Mouse (Mus musculus): Measurements from ENCODE around the gene Ralgapb. TPM values are rescaled to one million over a fixed set of nuclear protein-coding genes. Genes with fewer than 3 reads are reported as not detected.
"Not testable (repeated sequence)": the region's sequence is repeated elsewhere in the genome, so short reads cannot be mapped to it uniquely, and the experiment has no call there.

Gene Ralgapb
- polyA plus RNA-seq (2012; rRNA removed) = 30.9 and 31.8 TPM in 2 replicates

DNA sequence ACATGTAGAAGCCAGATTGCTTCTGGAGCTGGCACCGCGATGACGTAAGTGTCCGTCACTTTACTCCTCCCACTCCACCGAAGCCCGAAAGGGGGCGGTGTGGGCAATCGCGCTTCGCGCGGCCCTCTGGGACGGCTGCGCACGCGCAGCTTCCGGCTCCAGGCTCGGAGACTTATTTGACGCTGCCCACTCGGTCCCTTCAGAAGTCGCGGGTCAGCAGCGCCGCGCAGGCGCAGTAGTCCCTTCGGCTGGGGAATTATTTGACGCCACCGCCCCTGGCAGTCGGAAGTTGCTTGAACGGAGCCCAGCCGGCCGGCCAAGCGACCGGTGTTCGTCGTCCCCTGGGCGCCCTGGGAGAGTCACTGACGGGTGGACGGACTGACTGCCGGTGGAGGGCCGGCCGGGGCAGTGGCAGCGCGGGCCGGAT is at the start of gene Ralgapb:
Gene Ralgapb (plus strand): TSS at position 254 of the 427 bp plus-strand sequence.
- DNase-seq (ENCODE audit: low read depth) = peak; percentile 50

DNA sequence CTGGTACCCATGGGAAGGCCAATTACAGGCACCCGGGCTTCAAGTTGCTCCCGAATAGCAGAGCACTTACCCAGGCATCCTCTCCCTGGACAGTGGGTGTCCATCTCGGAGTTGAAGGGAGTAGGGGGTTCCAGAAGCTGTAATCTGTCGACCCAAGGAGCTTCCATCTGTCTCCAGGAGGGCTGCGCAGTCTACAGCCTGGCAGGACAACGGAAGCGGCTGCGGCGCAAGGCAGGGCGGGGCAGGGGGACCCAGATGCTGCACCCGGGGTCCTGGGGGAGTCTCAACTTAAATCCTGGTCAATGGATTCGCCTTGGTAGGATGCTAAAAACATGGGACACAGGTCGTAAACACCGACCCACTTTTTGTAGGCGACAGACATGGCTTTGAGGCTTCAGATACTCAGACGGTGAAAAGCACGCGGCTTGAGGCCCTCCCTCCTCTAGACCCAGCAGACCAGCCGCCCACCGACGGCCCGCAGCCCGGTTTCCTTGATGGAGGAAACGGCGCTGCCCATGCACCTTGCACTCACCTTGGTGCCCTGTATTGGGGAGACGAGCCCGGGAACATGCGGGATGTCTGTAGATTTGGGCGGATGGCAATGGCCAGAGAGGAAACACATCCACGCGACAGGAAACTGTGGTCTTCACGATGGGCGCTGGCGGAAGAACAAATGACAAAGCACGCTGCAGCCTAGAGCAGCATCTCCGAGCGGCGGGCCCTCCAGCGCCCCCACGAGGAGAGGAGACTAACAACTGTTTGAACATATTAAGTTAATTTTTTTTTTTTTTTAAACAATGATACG is 48.6 kb upstream of the Ralgapb start:
- no peak for DNase-seq (ENCODE audit: low read depth)

DNA sequence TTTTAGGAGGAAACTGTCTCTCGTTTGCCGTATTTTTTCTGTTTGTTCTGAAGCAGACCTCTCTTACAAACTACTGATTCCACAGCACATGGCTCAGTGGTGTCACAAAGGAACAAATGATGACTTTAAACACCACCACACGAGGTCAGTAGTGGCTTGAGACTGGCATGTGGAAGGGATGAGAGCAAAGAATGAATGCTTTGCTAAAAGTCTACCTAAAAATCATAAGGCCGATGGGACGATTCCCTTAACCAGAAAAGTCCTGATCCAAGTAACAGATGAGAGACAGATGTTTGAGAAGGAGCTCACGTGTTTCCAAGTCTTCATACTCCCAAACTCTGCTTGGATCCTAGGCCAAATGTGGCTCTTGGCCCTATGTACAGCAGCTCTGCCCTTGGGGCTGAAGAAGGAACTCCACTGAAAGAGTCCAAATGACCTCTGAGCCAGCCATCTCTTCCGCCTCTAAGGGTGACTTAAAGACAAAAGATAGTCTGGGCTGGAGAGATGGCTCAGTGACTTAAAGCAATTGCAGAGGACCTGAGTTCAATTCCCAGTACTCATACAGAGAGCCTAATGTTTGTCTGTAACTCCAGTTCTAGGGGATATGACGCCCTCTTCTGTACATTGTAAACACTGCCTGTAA is 47.8 kb upstream of the Ralgapb start:
- no peak for DNase-seq (ENCODE audit: low read depth)

DNA sequence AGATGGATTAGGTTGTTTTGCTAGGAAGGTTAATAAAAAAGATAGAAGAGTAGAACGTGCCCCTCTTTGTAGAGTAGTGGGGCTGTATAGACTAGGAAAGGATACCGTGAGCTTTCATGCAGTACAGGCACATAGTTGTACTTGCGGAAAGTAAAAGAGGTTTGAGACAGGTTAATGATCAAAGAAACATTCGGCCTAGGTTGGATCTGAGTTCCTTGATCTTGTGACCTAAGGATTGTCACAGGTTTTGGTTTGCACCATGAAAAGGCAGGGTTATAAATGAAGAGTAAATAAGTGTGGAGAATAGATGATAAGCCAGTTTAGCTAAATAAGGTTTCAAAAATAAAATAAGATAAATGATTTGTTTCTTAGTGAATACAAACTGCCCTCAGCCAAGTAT is 45.5 kb upstream of the Ralgapb start:
- no peak for DNase-seq (ENCODE audit: low read depth)

DNA sequence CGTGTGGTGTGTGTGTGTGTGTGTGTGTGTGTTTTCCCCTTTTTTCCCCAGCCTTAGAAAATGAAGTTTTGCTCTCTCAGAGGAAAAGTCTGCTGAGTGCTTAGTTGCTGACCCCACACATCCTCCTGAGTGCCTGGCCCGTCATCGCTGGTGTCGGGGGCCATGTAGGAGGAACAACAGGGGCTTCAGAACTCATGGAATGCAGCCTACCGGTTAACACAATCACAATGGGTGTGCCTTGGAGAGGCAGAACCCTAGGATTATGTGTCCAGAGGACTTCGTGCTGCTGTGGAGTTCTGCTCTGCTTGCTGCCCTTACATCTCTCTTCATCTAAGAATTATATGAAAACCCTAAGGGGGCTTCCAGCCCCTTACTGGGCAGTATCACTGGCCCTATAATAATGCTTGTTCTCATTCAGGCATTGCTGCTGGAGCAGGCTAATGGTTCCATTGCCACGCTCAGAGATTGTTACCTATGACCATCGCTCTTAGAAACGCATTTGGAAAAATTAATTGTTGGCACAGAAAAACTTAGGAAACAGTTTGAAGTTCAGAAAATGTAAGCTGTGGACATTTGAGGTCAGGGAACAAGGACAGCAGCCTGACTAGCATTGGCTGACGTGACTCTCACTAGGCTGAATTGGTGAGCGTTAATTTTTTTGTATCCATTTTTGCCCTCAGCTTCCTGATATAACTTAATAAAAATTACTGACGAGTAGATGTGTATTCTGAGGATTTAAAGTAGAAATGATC is 44.4 kb upstream of the Ralgapb start:
- DNase-seq (ENCODE audit: low read depth) = no peak

DNA sequence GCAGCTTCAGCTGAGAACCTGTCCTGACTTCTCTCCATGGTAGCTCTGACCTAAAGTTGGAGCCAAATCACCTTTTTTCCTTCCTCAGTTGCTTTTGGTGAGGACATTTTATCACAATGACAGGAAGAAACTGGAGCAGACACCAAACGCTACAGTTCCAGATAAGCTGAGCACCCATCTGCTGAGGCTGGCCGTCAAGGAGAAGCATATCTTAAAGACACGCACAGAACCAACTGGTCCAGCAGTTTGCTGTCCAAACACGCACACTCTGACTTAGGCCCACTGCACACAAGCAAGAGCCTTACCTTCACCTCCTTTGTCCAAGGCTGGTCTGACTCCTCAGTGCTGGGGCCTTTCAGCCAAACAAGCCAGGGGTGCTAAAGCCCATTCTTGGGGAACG is 42.0 kb upstream of the Ralgapb start:
- no peak for DNase-seq (ENCODE audit: low read depth)

DNA sequence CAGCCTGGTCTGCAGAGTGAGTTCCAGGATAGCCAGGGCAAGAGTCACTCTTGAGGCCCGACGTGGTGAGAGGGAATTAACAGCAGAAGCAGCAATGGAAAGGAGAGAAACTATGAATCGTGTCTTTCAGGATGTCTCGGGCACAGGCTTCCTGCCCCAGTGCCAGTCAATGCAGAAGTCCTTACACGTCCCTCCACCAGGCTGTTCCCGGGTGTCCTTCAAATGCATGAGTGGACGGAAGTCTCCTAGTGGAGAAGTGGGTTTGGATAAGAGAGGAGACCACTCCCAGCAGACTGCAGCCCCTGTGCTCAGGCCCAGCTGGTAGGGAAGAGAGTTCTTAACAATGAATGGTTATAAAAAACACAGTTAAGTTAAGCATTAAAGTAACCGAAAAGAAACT is 41.3 kb upstream of the Ralgapb start:
- DNase-seq (ENCODE audit: low read depth) = no peak

DNA sequence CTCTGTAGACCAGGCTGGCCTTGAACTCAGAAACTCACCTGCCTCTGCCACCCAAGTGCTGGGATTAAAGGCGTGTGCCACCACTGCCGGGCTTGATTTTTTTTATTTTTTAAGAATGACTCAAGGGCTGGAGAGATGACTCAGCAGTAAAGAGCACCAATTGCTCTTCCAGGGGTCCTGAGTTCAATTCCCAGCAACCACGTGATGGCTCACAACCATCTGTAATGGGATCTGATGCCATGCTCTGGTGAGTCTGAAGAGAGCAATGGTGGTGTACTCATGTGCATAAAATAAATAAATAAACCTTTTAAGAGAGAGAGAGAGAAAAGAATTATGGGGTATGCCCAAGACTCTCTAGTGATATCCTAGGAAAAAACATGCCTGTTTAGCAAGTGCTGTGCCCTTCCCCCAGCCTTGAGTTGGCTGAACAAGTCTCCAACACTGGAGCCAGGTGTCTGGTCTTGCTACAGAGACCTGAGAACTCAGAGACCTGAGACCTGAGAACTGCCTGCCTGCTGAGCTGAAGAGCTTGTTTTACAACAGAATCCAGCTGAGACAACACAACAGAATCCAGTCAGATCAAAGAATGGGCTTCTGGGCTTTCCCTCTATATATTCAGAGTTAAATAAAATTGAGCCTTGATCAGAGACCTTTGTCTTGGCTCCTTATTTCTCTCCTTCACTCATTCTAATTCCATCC is 40.0 kb upstream of the Ralgapb start:
- DNase-seq (ENCODE audit: low read depth) = no peak

DNA sequence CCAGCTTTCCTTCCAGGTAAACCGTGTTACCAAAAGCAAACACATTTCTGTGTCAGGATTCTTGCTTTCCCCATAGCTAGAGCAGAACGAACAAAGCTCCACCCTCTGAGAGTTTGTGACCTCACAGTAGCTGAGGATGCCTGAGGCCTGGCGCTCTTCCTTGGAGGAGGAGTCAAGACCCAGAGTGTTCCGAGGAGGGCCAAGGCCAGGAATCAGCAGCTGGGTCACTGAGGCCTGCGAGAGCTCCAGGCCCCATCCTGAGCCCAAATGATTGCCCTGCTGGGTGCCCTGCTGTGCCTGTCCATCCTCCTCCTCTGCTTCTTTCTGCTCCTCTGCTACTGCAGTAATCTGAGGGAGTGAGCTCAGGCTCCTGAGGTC is 39.5 kb upstream of the Ralgapb start:
- DNase-seq (ENCODE audit: low read depth) = no peak

DNA sequence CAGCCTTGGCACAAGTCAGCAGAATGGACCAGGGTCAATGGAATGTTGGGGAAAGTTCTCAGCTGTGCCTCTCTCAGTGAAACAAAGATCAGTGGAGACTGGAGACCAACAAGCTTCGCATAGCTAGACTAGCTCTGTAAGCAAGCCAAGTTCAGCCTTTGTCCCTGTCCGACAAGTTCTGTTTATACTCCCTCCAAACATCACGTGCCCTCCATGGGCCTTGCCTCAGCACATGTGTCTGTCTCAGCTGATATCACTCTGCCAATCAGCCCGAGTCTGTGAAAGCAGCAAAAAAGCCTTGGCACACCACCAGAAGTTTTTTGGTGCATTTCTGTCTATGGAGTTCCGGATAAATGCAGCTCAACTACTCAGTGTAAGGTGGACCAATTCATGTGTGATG is 36.6 kb upstream of the Ralgapb start:
- DNase-seq (ENCODE audit: low read depth) = no peak

DNA sequence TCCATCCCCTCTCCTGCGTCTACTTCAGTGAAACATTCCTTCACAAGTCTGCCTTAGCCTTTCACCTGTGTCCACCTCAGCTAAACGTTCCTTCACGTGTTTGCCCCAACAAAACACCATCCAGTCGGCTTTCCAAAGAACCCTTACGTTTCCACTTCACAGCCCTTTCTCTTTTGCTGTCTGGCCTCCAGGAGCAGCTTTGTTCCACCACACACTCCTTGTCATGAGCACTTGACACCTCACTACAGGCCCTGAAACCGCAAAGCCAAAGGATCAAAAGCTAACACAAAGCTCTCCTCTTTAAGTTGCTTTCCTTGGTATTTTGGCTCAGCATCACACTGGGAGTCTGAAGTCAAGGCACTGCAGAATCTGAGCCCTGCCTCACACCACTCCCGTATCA is 36.1 kb upstream of the Ralgapb start:
- no peak for DNase-seq (ENCODE audit: low read depth)

DNA sequence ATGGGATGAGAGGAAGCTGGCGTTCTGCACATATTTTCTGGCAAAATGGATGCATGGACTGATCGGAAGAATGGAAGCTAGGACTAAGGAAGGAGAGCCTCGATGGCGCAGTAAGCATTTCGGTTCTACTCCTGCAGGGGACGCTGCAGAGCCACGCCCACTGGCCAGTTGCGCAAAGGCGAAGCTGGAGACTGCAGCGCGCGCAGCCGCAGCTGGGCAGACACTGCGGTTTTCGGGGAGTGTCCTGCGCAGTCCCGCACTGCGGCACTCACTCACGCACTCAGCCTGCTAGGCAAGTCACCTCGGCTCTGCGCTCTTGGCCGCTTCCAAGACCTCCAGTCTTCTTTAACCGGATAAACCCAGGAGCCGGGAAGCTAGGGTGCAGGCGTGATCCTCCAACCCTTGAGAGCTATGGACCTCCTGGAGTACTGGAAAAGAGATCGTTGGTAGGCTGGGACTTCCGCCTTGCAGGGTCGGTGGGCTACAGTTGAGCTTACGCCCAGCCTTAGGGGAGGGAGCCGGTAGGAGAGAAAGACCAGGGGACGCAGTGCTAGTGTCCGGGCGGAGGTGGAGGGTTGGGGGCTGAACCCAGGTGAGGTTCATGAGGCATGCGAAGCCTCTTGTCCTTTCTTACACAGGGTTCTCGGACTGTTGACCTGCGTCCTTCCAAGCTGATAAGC is 34.1 kb upstream of the Ralgapb start, which contains the start of gene Snhg11:
Gene Snhg11 (plus strand): TSS at position 196 of the 680 bp plus-strand sequence.
- no peak for DNase-seq (ENCODE audit: low read depth)

DNA sequence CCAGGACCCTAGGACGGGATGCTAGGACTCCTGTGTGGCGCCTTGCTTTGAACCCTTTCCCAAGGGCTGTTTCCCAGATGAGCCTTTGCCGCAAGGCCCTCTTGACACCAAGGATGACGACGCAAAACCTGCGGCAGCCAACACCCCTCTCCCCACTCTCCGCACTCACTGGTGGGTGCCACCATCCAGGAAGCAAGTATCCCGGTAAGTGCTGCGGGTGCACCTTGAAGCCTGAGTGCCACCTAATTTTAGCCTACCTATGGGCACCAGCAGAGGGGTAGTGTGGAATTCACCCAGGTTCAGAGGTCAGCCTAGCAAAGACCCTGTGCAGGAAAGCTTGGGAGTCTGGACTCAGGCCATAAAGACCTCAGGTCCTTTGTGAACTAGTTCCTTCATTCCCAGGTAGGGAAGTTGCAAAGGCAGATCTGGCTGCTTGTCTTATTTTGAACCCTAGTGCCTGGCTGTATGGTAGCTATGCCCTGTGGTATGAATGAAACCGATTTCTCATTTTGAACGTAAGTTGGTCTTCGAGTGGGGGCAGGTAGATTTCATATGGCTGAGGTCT is 33.4 kb upstream of the Ralgapb start:
- DNase-seq (ENCODE audit: low read depth) = no peak

DNA sequence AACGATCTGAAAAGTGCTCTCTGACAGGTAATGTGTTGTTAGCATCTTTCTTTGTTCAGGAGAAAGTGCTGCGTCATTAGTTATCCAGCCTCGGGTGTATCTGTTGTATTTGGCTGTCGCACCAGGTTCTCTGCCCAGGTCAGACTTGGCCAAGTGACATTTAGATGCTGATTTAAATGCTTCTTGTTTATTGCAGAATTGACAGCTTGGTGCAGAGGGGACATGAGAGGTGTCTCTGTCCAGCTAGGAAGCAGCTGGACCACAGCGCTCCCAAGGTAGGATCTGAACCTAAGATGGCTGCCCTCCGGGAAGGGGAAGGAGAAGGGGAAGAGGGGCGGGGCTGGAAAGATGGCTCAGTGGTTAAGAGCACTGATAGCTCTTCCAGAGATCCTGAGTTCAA is 32.9 kb upstream of the Ralgapb start:
- no peak for DNase-seq (ENCODE audit: low read depth)

DNA sequence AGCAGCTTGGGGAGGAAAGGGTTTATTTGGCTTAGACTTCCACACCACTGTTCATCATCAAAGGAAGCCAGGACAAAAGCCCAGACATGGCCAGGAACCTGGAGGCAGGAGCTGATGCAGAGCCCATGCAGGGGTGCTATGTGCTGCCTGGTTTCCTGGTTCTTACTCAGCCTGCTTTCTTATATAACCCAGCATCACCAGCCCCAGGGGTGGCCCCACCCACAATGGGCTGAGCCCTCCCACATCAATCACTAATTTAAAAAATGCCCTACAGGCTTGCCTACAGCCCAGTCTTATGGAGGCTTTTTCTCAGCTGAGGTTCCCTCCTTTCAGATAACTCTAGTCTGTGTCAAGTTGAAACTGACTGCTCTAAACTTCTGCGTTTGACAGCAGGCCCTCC is 31.8 kb upstream of the Ralgapb start:
- no peak for DNase-seq (ENCODE audit: low read depth)

DNA sequence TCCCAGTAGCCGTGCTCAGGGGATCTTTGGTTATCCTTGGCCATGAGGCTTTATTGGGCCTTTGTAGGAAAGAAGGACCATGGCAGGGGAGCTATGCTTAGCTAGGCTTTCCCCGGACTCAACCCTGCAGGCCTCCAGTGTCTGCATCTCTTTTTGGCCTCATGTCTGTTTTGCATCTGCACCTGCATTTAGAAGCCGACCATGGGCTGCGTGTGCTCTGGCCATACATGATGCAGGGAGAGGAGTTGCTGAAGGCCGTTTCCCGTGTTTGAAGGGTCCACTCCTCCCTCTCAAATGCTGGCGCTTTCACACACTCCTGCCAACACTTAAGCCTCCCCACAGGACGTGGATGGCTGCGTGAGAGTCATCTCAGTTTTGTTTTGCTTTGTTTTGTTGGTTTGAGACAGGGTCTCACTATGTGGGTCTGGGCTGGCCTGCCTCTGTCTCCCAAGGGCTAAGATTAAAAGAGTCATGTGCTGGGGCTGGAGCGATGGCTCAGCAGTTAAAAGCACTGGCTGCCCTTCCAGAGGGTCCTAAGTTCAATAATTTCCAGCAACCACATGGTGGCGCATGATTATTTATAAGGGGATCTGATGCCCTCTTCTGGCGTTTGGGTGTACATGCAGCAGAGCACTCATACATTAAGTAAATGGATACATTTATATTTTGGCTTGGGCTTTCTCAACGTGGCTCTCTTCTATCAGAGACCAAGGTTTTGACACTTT is 30.1 kb upstream of the Ralgapb start:
- no peak for DNase-seq (ENCODE audit: low read depth)

DNA sequence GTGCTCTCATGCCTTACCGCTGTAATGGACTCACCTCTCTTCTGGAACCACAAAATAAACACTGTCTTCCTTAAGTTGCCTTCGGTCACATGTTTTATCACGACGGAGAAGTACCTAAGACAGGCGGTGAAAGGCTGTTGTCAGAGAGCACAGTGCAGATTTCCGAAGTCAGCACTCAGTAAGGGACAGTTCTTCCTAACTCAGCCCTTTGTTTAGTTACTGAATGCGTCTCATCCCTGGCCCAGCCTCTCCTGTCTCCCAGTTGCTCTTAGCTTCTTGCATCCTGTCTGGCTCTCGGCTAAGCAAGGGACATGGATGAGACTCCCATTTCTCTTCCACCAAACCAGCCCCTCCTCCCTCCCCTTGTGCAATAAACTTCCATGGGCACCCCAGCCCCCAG is 23.6 kb upstream of the Ralgapb start:
- no peak for DNase-seq (ENCODE audit: low read depth)

DNA sequence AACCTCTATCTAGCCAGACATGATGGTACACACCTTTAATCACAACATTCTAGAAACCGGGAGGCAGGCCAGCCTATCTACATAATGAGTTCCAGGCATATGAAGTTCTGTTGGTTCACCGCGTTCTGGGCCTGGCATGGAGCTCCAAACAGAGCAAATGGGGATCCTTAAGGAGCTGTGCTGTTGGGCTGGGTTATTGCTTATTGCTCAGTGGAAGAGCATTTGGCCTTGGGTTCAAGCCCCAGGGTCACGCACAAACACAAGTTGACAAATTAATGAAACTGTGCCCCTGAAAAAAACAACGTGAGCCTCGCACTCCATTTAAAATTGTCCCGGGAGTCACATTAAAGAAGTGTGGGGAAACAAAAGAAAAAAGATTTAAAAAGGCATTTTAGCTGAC is 20.2 kb upstream of the Ralgapb start:
- no peak for DNase-seq (ENCODE audit: low read depth)

DNA sequence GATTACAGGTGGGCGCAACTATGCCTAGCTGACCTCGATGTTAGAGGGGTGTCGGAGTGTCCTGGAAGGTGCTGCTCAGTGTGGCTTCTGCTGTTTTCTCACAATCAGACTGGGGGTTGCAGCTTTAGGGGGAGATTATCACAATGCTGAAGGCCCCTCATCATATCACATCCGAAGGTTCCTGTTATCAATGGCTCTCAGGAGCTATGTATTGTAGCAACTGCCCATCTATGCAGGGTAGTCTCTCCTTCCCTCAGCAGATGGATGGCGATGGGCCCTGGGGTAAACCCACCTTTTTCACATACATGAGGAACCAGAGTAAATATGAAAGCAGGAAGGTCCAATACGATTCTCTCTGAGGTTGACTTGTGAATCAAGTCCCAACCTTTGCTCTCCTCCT is 13.3 kb upstream of the Ralgapb start:
- no peak for DNase-seq (ENCODE audit: low read depth)

DNA sequence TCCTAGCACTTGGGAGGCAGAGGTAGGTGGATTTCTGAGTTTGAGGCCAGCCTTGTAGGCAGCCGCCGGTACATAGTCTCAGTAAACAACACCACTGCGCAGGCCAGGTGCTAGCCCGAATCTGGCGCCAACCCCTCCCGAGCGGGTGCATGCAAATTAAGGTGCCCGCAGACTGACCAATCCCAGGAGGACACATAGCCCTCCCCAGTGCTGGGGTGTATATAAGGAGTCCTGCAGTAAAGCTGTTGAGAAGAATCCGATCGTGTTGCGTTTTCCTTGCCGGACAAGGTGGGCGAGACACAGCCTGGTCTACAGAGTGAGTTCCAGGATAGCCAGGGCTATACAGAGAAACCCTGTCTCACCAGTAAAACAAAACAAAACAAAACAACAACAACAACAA is 12.5 kb upstream of the Ralgapb start:
- DNase-seq (ENCODE audit: low read depth) = not testable (repeated sequence)
